Mouse (Mus musculus) intestine, postnatal 0 days (tissue): ENCODE measurements at regions not wholly inside any gene's neighbourhood (a gene's known extent, or its start where the extent isn't known, plus 50 kb on each side); places are given as distances from the start of the nearest gene placed in this dataset. TPM values are rescaled to one million over a fixed set of nuclear protein-coding genes. Genes with fewer than 3 reads are reported as not detected.

Experiments used
- ATAC-seq: fragments of 200-750 bp; cut with Nextera tagmentation; 2 replicates; pipeline ENCODE4 v1.8.0; 2017; ENCODE audit warnings: mild to moderate bottlenecking, moderate TSS enrichment, moderate library complexity
- H3K27ac ChIP-seq: fragments of 300-500 bp; sonication (generic); 2 replicates; pipeline ENCODE4 v1.5.1; 2014; ENCODE audit warnings: mild to moderate bottlenecking, low read depth, low read length, moderate library complexity
- H3K27me3 ChIP-seq: fragments of 300-500 bp; sonication (generic); replicated peaks from 2 replicates; pipeline ENCODE4 v1.6.1; 2014; ENCODE audit warnings: low read length, mixed read lengths; ENCODE audit not compliant: control insufficient read depth, insufficient read depth
- H3K36me3 ChIP-seq: fragments of 300-500 bp; sonication (generic); 2 replicates; pipeline ENCODE4 v1.6.1; 2014; ENCODE audit warnings: mild to moderate bottlenecking, moderate library complexity; ENCODE audit not compliant: control insufficient read depth, insufficient read depth
- H3K4me1 ChIP-seq: fragments of 300-500 bp; sonication (generic); replicated peaks from 2 replicates; pipeline ENCODE4 v1.6.1; 2014; ENCODE audit warnings: antibody characterized with exemption, low read length, mixed read lengths; ENCODE audit not compliant: control insufficient read depth, insufficient read depth
- H3K4me2 ChIP-seq: fragments of 300-500 bp; sonication (generic); replicated peaks from 2 replicates; pipeline ENCODE4 v1.6.1; 2014; ENCODE audit warnings: low read depth, mild to moderate bottlenecking, moderate library complexity
- H3K4me3 ChIP-seq: fragments of 300-500 bp; sonication (generic); 2 replicates; pipeline ENCODE4 v1.5.1; 2014; ENCODE audit warnings: low read depth, low read length
- H3K9ac ChIP-seq: fragments of 300-500 bp; sonication (generic); 2 replicates; pipeline ENCODE4 v1.6.1; 2014; ENCODE audit warnings: mild to moderate bottlenecking, low read depth, low read length
- H3K9me3 ChIP-seq: fragments of 300-500 bp; sonication (generic); 2 replicates; pipeline ENCODE4 v1.6.1; 2016; ENCODE audit warnings: mixed run types; ENCODE audit not compliant: control insufficient read depth
- CTCF ChIP-seq: sonication (generic); IDR thresholded peaks from 2 replicates; pipeline ENCODE4 v1.5.1; 2016; ENCODE audit warnings: low read depth, mild to moderate bottlenecking, control low read depth, antibody characterized with exemption, moderate library complexity
- WGBS: fragments of 180-500 bp; shearing (Covaris S2); extraction: QIAGEN DNeasy Blood & Tissue Kit; methylation state at CpG from one replicate; pipeline ENCODE4 v1.1.7; 2014; 5-methylcytosine and 5-hydroxymethylcytosine counted together
- microRNA-seq: library from miRNA; unstranded; fragments of <30 nt; microRNA quantifications from one replicate; pipeline ENCODE4, GENCODE M21; 2016

DNA sequence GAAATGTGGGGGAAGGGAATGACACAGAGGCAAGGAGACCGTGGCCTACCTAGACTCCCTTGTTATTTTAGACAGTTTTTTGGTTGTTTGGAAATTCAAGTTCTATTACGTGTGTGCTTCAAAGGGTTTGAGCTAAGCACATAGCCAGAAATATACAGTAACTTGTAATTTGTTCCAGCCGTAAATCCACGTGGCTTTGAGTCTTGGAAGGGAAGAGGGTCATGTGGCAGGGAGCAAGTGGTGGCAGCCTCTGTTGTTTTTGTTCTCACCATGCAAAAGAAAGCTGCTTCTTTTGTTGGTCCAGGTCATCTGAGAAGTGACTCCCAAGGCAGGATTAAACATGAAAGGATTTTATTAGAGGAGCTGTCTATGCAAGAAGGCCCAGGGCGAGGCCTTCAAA is 153.1 kb downstream of the Snx13 start:
- Histone ChIP-seq H3K9ac (no peak overlapping the region), H3K9me3 (no peaks in the 10 kb centered on the region), H3K4me1 (no peaks in the 10 kb centered on the region), H3K4me3 (no peak overlapping the region), H3K27me3 (no peaks in the 10 kb centered on the region), H3K4me2 (no peak overlapping the region), H3K36me3 (no peaks in the 10 kb centered on the region), H3K27ac (no peak overlapping the region)
- 80% methylated on average over 5 of the region's 5 CpGs for WGBS
- no peak for ATAC-seq
- no peak for TF ChIP-seq CTCF

Small RNAs in the stretch of these regions (microRNA-seq; reads per million reads assigned to microRNA genes)
- gene Gm44396: not detected
